Mouse (Mus musculus) kidney, adult 9 months (tissue): Measurements from ENCODE around the gene N4bp2l1.

Experiments used
- DNase-seq: peaks from one replicate; pipeline ENCODE4 v3.0.0; 2022

The N4bp2l1 gene

DNA sequence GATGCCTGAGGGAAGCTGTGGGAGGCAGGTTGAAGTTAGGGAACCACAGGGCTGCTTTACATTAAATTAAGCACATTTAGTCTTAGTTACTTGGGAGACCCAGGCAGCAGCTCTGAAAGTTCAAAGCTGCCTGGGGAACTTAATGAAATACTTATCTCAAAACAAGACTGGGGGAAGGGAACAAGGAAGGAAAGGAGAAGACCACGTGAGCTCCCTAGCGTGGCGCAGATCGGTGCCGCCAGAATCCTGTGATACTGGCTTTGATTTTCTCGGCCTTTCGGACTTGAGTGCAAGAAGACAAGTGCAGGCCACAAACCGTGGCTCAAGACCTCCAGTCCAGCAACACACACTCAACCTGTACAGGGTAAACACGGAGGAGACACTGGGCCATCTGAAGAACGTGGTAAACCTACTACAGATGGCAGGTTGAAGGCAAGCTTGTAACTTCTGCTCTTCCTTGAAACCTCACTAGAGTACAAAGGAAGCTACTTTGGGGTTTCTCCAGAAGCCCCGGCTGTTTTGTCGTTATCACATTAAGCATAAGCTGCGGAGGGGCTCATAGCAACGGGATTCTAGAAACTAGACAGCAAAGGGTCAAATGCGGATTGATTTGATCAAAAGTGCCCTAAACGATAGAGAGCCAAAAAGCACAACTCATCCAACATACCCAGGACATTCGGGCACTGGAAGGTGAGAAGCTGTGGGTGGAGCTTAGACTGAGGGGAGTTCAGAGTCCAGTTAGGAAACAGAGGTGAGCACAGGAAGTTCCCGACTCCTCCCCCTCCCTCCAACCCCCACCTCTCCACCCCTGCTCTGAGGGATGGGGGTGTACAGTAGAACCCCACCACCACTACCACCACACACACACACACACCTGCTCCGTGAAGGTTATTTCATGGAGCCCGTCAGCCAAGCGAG lies 1.5 kb upstream of the N4bp2l1 start:
- DNase-seq, result peak; percentile 49

DNA sequence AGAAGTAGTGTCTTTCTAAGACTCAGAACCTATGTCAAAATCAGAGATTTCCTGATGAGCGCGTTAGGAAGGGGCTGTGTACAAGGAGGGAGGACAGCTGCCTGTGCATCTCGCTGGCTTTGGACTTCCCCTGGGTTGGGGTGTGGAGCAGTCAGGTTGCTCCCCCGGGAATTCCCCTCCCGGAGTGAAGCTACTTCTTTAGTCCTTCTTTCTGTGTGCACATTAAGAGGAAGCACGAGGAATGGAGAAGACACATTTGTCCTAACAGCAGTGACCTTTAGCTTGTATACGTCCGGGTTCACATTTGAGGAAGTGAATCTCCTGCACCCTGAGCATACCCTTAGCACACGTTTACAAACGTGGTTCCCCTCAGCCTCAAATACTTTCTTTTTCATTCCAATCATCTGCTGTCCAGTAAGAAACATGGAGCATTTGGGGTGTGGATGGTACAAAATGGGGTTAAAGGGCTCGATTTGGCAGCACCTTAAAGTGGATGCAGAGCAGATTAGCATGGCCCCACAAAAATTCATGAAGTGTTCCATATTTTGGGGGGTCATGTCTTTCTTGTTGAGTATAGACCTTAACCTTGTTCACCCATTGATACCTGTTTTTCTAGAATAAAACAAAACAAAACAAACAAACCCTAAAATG lies 1.5 kb downstream of the N4bp2l1 start:
- DNase-seq, result no peak

DNA sequence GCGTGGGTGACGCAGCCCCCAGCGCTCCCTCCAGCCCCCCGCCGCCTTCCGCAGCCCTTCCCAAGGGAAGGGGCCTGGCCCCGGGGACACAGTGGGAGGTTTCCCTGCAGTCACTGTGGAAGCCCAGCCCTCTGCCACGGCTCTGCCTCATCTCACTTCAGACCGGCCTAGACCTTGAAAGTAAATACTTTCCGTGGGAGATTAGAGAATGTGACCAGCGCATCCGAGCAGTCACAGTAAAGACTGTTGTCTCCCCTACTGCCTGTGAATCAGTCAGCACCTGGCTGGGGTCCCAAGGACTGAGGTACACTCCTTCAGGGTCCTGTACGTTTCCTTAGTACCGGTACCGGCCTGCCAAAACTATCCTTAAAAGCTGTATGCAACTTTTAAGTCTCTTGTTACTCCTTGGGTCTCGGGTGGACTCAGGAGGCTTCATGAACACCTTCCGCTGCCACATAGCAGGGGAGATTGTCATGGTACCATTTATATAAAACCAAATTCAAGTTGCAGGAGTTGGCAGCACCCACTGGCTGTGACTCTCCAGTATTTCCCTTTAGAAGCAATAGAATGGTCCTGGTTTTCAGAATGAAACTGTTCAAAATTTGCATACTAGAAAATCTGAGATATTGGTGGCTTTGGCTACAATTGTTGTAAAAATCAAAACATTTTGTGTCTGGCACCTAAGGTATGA lies 2.2 kb downstream of the N4bp2l1 start:
- DNase-seq, result no peak

DNA sequence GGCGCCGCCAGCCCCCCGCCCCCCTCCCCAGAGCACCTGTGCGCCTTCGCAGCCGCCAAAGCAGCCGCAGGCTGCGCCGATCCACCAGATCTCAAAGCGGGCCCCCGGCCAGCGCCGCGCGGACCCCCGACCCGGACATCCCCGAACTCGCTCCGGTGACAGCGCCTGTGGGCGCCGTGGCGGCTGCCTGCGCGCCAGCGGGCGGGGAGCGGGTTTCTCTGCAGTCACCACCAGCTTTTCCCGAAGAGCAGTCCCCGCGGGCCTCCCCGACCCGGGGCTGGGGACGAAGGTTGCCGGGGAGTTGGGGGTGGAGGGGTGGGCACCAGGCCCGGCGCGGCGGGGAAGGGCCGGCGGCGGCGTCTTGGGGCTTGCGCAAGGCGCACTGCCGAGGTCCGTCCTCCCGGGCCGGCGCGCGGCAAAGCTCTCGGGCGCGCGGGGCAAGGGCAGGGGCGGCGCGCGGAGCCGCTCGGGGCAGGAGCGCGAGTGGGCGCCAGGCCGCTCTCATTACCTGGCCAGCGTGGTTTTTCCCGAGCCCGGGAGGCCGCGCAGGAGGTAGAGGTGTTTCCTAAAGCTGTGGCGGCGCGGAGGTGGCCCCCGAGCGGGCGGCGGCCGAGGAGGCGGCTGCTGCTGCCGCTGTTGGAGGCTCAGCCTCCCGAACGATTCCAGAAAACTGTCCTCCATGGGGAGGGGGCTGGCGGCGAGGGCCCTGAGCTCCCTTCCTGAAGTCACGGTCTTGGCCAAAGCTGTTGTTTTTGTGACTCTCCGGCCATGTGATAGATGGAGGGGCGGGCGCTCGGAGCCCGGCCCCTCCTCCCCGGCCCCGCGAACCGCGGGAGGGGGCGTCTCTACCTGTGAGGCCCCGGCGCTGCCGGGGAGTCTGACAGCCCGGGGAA lies 3.0 kb downstream of the N4bp2l1 start:
- peak; percentile 47 for DNase-seq

DNA sequence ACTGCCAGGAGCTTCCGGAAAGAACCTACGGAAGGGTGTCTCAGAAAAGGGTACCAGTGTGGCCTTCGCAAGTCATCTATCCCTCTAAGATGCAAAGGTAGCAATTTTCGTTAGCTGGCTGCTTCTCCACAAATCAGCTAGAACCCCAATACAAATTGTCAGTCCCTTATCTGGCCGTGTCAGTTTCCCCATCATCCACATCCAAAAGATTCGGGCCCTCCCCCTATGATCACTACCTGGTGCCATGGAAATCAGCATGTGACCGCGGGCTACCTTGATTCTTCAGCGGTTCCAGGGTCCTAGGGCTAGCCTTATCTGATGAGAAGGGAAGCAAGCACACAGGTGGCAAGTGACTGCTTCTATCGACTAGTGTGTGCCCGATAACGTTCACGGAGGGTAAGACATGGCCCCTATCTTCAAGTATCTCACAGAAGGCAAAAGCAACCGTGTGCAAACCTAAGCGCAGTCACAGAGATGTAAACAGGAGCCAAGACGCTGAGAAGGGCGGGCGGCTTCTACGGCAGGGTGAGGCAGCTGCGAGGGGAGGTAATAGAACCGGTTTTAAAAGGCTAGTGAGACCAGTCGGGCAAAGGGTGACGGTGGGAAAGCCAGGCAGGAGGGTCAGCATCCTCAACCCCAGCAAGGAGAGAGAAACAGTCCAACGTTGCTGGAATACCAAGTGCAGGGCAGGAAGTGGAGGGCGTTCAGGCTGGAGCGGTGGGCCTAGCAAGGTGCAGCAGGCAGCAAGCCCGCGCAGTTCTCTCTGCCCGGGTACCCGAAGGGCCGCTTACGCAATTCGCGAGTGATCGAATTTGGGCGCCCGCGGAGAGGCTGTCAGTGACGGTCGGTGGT lies 3.9 kb downstream of the N4bp2l1 start:
- no peak for DNase-seq

DNA sequence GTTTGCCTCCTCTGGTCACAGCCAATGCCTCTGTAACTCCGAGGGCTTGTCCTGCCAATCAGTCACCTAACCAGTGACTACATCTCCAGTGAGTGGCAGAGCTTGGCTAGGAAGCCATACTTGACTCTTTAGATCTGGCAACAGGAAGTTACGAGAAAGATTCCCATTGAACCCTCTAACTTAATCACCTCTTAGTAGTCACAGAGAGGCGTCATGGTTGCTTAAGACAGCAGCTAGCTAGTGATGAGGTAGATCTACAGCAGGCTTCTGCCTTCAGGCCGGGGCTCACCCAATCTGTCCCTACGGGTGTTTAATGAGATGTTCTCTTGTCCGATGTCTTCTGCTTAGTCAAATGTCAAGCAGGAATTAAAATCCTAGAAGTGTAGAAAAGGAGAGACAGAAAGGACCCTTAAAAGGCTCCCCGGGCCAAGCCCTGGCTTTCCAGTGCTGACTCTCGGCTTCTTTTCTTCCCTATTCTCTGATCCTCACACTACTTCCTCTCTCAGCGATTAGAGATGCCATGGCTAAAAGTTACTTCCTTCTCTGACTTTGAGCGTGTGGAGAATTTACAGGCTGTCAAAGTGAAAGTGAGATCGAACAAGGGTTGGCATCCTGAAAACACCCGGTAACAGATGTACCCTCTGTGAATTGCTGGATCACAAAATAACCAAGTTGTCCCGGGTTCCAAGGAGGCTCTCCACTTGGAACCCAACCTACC lies 4.6 kb downstream of the N4bp2l1 start:
- no peak for DNase-seq

DNA sequence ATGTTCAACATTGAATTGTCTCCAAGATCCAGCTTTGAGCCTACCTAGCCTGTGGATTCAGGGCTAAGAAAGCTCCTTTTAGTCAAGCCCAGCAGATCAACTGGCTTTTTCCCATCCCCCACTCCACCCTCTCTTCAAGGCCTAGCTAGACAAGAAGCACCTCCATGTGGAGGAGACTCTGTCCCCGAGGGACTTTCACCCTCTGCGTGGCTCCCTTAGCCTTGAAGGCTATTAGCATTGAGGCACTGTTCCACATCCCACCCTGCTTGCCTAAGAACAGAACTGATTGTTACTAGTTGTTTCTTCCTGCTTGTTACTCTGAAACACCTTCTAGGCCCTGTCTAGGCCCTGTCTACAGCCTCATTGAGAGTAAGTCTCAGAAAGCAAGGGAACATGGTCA lies 7.0 kb downstream of the N4bp2l1 start:
- no peak for DNase-seq

DNA sequence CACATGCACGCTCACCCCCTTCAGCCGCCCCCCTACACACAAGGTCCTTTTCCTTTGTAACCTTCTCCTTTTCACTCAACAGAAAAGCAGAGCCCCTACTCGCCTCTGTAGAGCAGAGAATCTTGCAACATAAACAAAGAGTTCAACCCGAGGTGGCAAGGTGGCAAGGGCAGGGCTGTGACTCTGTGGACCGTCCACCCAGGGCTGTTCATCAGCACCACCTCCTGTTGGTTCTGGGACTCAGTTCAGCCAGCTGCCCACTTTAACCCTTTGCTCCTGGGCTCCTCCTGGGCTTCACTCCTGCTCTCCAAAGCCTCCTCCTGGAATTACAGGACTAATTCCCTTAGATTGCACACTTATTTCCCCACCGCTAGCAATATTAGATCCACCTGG lies 12.7 kb downstream of the N4bp2l1 start:
- no peak for DNase-seq

DNA sequence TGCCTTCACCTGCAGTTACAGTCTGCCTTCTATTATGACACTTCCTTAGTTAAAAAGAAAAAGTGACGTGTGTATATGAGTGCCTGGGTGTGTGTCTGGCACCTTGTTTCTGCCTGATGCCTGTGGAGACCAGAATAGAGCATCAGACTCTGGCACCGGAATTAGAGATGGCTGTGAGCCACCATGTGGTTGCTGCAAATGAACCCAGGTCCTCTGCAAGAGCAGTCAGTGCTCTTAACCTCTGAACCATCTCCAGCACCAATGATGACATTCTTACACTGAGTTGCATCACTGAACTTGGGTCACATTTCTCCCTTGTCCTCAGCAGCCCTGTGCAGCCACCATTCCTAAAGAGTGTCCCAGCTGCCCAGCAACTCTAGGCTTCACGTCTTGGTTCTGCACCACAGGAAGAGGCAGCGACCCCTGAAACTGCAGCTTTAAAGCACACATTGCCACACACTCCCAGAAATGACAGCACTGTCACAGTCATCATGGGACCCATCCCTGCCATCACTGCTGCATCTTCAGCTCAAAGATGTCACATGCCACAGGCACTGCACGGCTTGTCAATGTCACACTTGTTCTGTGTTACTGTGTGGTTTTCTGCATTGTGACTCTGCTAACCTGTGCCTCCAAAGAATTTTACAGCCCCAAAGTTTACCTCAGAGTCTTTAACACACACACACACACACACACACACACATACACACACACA lies 13.2 kb downstream of the N4bp2l1 start:
- no peak for DNase-seq

DNA sequence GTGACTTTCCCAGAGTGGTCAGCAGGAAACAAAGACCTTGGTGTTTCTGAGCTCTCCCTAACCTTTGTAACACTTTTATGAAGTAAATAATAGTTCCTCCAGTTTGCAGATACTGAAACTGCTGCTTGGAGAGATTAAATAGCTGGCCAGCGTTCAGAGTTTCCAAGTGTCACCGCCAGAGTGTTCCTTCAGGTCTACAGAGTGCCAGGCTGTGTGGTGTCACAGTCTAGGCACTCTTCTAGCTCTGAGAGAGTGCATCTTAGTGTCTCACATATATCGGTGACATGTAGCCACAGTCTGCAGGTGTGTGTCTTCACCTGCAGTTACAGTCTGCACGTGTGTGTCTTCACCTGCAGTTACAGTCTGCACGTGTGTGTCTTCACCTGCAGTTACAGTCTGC lies 13.8 kb downstream of the N4bp2l1 start:
- DNase-seq, result no peak

DNA sequence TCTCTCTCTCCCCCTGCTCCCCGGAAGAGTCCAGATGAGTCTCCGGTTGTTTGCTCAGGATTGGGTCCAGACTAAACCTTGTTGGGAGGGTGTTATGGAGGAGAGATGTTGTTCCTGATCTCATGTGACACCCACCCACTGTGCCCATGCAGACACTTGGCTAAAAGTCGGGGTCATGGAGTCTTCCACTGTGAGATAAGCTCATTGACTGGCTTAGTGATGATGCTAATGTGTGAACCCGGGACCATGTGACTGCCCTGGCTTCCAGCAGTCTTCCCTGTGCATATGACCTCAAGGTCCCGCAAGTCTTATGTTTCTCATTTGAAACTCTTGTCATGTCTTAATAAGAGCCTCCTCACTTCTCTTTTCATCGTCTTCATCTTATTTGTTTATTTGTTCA lies 15.8 kb downstream of the N4bp2l1 start:
- DNase-seq, result no peak

DNA sequence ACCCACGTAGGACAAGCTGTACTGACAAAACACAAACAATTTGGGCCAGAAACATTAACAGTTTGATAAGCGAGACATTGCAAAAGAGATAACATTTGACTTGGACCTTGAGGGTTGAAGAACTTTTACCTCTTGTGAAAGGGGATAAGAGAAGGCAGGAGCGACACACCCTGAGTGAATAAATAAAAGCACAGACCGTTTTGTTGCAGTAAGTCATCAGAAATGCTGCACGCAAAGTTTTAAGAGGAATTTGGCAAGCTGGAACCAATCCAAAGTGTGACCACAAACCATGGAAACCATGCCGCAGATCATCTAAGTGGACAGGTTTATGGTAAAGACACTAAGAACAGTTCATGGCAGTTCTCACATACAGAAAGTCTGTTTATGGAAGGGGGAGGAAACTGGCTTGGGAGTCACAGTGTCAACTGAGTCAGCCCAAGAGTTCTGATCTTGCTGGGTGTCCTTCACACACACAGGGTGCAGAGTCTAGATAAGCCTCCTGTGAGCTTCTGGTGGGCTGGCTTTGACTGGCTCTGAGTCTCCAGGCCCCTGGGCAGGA lies 18.3 kb downstream of the N4bp2l1 start:
- no peak for DNase-seq

DNA sequence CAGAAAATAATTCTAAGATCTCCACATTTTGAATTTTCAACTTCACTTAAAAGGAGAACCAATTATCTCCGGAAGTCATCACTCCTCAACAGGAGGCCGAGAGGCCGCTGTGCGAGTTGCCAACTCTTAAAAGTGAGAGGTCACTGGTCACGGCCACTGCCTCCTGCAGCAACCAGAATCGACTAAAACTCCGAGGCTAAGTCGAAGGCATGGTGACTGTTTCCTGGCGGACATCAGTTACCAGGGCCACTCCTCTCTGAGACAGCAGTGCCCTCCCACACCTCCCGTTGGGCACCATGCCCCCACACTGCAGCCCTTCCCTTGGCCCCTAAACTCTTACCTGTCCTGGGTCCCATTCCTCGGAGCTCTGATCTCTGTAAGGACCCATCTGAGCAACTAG lies 20.2 kb downstream of the N4bp2l1 start:
- DNase-seq, result no peak

DNA sequence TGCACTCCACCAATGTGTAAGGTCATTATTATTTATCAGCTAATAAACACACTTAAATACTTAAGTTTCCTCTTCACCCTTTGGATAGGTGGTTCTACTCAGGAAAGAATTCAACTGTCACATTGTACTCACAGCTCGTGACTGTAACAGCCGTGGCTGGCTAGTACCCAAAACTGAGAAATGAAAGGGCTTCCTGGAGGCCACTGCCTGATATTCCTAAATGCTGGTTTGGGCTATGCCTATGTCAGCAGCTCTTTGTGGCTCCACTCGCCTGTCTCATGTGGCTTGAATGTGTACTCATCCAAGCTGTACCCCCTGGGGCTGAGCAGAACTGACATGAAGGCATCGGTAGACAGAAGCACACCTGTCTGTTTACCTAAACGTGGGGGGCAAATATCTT lies 22.1 kb downstream of the N4bp2l1 start:
- no peak for DNase-seq

DNA sequence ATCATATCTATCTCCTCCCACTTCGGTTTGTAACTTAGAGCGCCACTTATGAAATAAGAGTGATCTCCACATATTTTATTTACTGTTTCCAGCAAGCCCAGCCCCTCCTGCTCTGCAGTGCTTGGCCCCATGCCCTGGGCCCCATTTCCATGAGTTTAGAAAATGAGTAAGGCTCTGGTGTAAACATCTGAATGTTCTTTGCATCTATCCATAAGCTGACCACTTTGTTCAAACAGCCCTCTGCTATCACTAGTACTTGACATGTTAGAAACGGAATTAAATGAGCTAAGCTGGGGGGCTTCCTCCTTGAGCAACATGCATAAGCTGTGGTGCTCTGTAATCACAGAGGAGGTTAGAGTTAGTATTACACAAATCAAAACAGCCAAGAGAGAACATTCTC lies 22.6 kb downstream of the N4bp2l1 start:
- no peak for DNase-seq

DNA sequence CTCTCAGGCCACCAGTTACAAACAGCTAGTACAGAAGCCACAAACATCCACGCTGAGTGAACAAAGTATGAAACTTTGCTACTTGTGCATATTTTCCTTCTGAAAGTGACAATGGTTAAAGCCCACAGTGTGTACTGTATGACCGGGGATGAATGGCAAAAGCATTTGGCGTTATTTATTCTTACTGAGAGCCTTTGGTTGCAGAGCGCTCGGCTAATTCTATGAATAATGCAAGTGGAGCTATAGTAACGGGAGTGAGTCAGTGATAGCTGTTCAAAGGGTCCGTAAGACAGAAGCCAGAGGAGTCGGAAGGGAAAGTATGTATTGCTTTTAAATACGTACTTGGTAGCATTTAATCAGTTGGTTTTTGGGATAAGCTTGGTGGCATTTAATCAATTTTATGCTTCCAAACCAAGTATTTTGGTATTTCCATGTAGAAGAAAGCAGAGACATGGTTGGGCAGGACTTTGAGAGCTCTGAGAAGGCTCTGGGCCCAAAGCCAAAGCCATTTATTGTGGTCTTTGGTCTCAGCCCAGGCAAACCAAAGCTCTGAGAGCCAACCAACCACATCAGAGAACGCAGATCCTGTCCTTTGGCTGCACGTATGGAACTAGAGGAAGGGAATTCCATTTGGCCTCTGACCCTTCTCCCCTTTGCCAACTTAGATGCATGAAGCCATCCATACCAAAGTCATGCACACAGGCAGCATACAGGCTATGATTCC lies 26.3 kb downstream of the N4bp2l1 start:
- DNase-seq, result peak; percentile 21

DNA sequence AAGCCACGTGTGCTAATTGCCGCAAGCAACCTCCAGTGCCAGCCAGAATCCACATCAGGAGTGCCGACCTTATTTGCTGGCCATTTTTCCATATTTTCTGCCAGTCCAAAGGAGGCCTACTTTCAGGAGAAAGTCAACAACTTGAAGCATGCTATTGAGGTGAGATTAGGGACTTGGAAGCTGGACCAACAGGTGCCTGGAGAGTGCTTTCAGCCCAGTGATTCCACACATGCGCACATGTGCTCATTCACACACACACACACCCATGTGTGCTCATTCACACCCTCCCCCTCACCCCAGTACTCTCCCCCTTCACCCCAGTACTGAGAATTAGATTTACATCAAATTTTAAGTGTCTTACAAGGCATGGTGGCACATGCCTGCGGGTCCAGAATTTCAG lies 30.0 kb downstream of the N4bp2l1 start:
- DNase-seq, result no peak

DNA sequence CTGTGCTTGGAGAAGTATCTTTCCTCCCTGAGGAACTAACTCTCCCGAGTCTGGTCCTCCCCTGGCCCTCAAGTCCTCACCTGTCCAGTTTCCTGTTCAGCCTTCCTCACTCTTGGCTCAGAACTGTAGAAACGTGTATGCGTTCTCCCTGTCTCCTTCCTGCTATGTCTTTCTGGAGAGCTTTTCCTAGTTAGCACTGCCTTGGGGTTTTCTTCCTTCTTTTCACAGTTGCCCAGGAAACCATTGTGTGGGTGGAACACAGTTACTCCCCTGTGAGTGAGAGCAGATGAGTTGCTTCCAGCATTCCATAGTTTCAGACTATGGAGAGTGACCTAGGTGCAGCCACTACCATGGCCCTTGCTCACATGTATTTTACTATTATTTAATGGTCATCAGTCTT lies 30.8 kb downstream of the N4bp2l1 start:
- DNase-seq, result no peak

DNA sequence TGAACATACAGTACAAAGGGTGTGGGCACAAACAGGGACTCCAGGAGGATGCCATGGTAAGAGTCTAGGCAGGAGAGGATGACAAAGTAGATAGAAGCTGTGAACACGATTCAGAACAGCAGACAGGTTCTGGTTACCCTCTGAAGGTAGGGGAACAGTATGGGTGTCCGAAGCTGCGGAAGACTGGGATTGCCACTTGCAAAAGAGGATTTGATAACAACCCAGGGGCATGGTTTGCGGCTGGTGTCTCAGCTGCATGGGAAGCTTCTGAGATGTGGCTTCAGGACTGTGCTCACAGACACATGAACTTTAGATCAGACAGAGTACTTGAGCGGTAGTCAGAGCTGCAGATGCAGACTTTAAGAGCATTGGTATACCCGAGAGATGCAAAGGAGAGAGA lies 32.6 kb downstream of the N4bp2l1 start:
- no peak for DNase-seq
